Mouse (Mus musculus) cerebellum, adult 2 months (tissue): ENCODE data around the gene Timm44.

Experiments
- CTCF ChIP-seq: fragments of 200-500 bp; IDR thresholded peaks from 2 replicates; pipeline ENCODE4 v1.5.1; 2011; ENCODE audit warnings: low read depth, mild to moderate bottlenecking, control low read depth, low read length, moderate library complexity, borderline replicate concordance; ENCODE audit not compliant: insufficient read depth
- POLR2A ChIP-seq: fragments of 200-500 bp; IDR thresholded peaks from 2 replicates; pipeline ENCODE4 v1.6.1; 2011; ENCODE audit warnings: low read length, control low read depth, borderline replicate concordance; ENCODE audit not compliant: insufficient read depth

DNA sequence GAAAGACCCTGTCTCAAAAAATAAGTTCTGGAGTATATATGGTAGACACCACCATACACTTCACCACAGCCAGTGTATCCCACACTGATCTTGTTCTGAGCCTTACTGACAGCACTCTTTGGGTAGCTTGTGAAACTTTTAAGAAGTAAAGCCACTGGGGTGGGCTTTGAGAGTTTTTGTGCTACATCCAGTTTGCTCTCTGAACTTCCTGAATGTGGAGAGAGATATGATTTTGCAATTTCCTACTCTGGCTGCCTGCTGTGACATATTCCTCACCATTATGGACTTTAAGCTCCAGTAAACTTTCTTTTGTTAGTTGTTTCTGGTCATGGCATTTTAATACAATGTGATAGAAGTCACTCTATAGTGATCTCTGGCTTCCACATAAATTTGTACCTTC is 36.4 kb upstream of the Timm44 start:
- TF ChIP-seq POLR2A (no peak), CTCF (no peak)
